Mouse (Mus musculus): Measurements from ENCODE around the gene Arhgap23. TPM values are rescaled to one million over a fixed set of nuclear protein-coding genes. Genes with fewer than 3 reads are reported as not detected.

Arhgap23 gene
- polyA plus RNA-seq, 1 experiment from 2014 or later, result 16.0 TPM

GRCm38 (mm10) chr11:97476334-97477095 is 61.2 kb downstream of the Arhgap23 start:
- ChIA-PET POLR2A (no interaction called here), CTCF (interaction anchor here (0.7 to 2.7 kb wide), 4 partner anchors 11 to 145 kb away, joined by 3 to 7 read pairs (median 4); no protein-coding TSS in a partner anchor)

DNA sequence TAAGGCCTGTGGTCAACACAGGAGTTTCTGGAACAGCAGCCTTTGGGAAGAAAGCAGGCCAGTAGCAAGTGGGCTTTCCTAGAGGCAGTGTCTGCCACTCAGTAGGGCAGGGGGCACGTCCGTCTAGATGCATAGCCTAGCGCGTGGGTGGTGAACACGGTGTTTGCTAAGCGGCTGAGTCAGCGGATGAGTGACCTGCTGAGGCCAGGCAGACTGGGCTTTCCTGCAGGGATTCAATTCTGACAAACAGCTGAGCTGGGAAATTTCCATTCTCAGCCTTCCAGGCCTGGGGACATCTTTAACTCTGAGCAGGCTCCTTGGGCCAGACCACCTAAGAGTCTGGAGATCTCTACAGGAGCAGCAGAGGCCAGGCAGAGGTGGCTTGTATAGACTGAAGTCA is 62.1 kb downstream of the Arhgap23 start:
- in situ Hi-C loops (cut with MboI; ENCODE audit: low pct_unique_long_range_greater_than_20kb), result no loop called here
- ChIA-PET POLR2A (no interaction called here), CTCF (interaction anchor here (0.7 to 1.2 kb wide), 2 partner anchors 10 to 16 kb away, joined by 3 to 4 read pairs; no protein-coding TSS in a partner anchor)
- ATAC-seq (no peak), DNase-seq (ENCODE audit: low read depth, low spot score) (no peak)
- H3K27me3 ChIP-seq, result no peaks in the 10 kb centered on the region
- TF ChIP-seq CTCF (IDR thresholded peaks at IDR 0.05), result no peak

More at GRCm38 (mm10) chr11:97476334-97477095, 61.2 kb downstream of the Arhgap23 start:
- no peaks in the 10 kb centered on the region for H3K27me3 ChIP-seq
- DNase-seq (ENCODE audit: low read depth, low spot score) (no peak), ATAC-seq (no peak)
- in situ Hi-C loops (cut with MboI; ENCODE audit: low pct_unique_long_range_greater_than_20kb), result no loop called here
- peak; percentile 73 for TF ChIP-seq CTCF (IDR thresholded peaks at IDR 0.05)

GRCm38 (mm10) chr11:97478345-97478744 is 63.0 kb downstream of the Arhgap23 start:
- ChIA-PET POLR2A (no interaction called here), CTCF (interaction anchor here (1.7 kb wide), 1 partner anchor 11 kb away, joined by 6 read pairs; no protein-coding TSS in a partner anchor)
- ATAC-seq (no peak), DNase-seq (ENCODE audit: low read depth, low spot score) (no peak)
- H3K27me3 ChIP-seq, result no peaks in the 10 kb centered on the region
- no peak for TF ChIP-seq CTCF (IDR thresholded peaks at IDR 0.05)
- in situ Hi-C loops (cut with MboI; ENCODE audit: low pct_unique_long_range_greater_than_20kb), result no loop called here

DNA sequence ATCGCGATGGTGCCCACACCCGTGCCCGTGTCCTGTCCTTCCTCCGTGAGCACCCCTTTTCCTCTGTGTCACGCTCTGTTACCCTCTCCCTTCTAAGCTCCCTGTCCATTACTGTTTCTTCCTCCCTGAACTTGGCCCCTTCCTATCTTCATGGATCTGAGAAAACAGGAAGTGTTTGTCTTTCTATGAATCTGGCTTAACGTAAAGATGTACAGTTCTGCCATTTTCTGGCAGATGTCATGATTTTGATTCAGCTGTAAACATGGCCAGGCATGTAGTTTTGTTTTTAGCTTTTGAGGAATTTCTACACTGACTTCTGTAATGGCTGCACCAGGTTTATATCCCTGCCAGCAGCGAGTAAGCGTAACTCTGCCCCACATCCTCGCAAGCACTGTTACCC is 63.8 kb downstream of the Arhgap23 start:
- H3K27me3 ChIP-seq, result no peaks in the 10 kb centered on the region
- in situ Hi-C loops (cut with MboI; ENCODE audit: low pct_unique_long_range_greater_than_20kb), result no loop called here
- POLR2A ChIA-PET, result no interaction called here
- DNase-seq (ENCODE audit: low read depth, low spot score) (no peak), ATAC-seq (no peak)
- TF ChIP-seq CTCF (IDR thresholded peaks at IDR 0.05), result no peak
- CTCF ChIA-PET, result interaction anchor here (1.7 kb wide), 1 partner anchor 10 kb away, joined by 6 read pairs; no protein-coding TSS in a partner anchor

- no peaks in the 10 kb centered on the region for H3K27me3 ChIP-seq
- in situ Hi-C loops (cut with MboI; ENCODE audit: low pct_unique_long_range_greater_than_20kb), result no loop called here
- ChIA-PET POLR2A (no interaction called here), CTCF (interaction anchor here (1.7 kb wide), 1 partner anchor 10 kb away, joined by 6 read pairs; no protein-coding TSS in a partner anchor)
- ATAC-seq, result no peak
- DNase-seq (ENCODE audit: low read depth, low spot score), result no peak
- TF ChIP-seq CTCF (IDR thresholded peaks at IDR 0.05), result no peak
These were observed 64.5 kb downstream of the Arhgap23 start for GRCm38 (mm10) chr11:97479824-97480223.

- in situ Hi-C loops (cut with MboI; ENCODE audit: low pct_unique_long_range_greater_than_20kb), result loop anchor here (5.0 kb wide), 1 partner anchor 137 kb away; no protein-coding TSS in a partner anchor
- no peak for DNase-seq (ENCODE audit: low read depth, low spot score)
These were observed 70.3 kb downstream of the Arhgap23 start for GRCm38 (mm10) chr11:97485661-97486060.

GRCm38 (mm10) chr11:97487656-97488055 is 72.3 kb downstream of the Arhgap23 start:
- no peak for TF ChIP-seq CTCF (IDR thresholded peaks at IDR 0.05)
- ChIA-PET POLR2A (no interaction called here), CTCF (interaction anchor here (1.3 kb wide), 1 partner anchor 11 kb away, joined by 3 read pairs; no protein-coding TSS in a partner anchor)
- ATAC-seq, result no peak
- H3K27me3 ChIP-seq, result no peaks in the 10 kb centered on the region
- DNase-seq (ENCODE audit: low read depth, low spot score), result no peak
- in situ Hi-C loops (cut with MboI; ENCODE audit: low pct_unique_long_range_greater_than_20kb), result loop anchor here (5.0 kb wide), 1 partner anchor 135 kb away; no protein-coding TSS in a partner anchor

More at GRCm38 (mm10) chr11:97485661-97486060, 70.3 kb downstream of the Arhgap23 start:
- ATAC-seq, result no peak
- H3K27me3 ChIP-seq, result no peaks in the 10 kb centered on the region
- no peak for TF ChIP-seq CTCF (IDR thresholded peaks at IDR 0.05)
- ChIA-PET CTCF (no interaction called here), POLR2A (no interaction called here)

- in situ Hi-C loops (cut with MboI; ENCODE audit: low pct_unique_long_range_greater_than_20kb), result loop anchor here (5.0 kb wide), 1 partner anchor 133 kb away; no protein-coding TSS in a partner anchor
- ATAC-seq (peak; percentile 8), DNase-seq (ENCODE audit: low read depth, low spot score) (no peak)
- ChIA-PET POLR2A (no interaction called here), CTCF (interaction anchor here (0.7 to 1.8 kb wide), 12 partner anchors 8 to 130 kb away, joined by 3 to 7 read pairs (median 4); partner anchors contain the start of gene Srcin1)
- TF ChIP-seq CTCF (IDR thresholded peaks at IDR 0.05), result peak; percentile 92
- H3K27me3 ChIP-seq, result no peaks in the 10 kb centered on the region
These were observed 74.4 kb downstream of the Arhgap23 start for GRCm38 (mm10) chr11:97489589-97490324.

- ChIA-PET CTCF (no interaction called here), POLR2A (no interaction called here)
- TF ChIP-seq CTCF (IDR thresholded peaks at IDR 0.05), result no peak
- no peak for DNase-seq (ENCODE audit: low read depth, low spot score)
- no peak for ATAC-seq
- in situ Hi-C loops (cut with MboI; ENCODE audit: low pct_unique_long_range_greater_than_20kb), result no loop called here
- no peaks in the 10 kb centered on the region for H3K27me3 ChIP-seq
These were observed 76.3 kb downstream of the Arhgap23 start for GRCm38 (mm10) chr11:97491640-97492039.

DNA sequence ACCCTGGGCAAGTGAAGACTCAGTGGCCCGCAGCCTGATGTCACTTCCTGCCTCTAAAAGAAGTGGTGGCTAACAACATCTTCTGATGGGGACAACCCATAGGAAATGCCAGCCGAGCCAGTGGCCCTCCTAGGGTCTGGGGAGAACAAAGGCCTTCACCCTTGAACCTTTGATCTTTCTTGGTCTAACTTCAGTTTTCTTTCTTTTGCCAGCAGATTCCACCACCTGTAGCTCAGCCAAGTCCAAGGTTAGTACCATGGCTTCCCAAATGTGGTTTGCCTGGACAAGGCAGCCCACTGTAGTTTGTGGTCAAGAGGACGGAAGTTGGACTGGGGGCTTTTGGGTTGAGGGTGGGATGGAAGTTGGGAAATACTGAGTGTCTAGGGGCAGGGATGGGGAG is 77.5 kb downstream of the Arhgap23 start:
- ChIA-PET POLR2A (no interaction called here), CTCF (interaction anchor here (0.8 to 1.2 kb wide), 2 partner anchors 16 to 40 kb away, joined by 4 read pairs; no protein-coding TSS in a partner anchor)
- in situ Hi-C loops (cut with MboI; ENCODE audit: low pct_unique_long_range_greater_than_20kb), result no loop called here
- DNase-seq (ENCODE audit: low read depth, low spot score), result no peak
- ATAC-seq, result no peak
- TF ChIP-seq CTCF (IDR thresholded peaks at IDR 0.05), result no peak
- no peaks in the 10 kb centered on the region for H3K27me3 ChIP-seq

Data from Patski (cell line).